Mouse (Mus musculus): ENCODE results near the gene Asb2. TPM values are rescaled to one million over a fixed set of nuclear protein-coding genes. Genes with fewer than 3 reads are reported as not detected.

Asb2 gene
- polyA plus RNA-seq (2015; fragmentation: Nextera tagmentation; extraction: Ambion mirVana) = 16.7 and 18.7 TPM in 2 replicates

- Histone ChIP-seq H3K27me3 (replicated peaks) (no peaks in the 10 kb centered on the region), H3K36me3 (no peaks in the 10 kb centered on the region), H3K4me1 (no peaks in the 10 kb centered on the region), H3K27ac (peak within 1 kb of the TSS; percentile 51; the same call in 1 of the 2 replicates), H3K9me3 (no peaks in the 10 kb centered on the region), H3K4me3 (replicated peaks) (peak within 1 kb of the TSS; percentile 10), H3K9ac (no peak within 1 kb of the TSS), H3K4me2 (peak within 1 kb of the TSS; percentile 9; the same call in 1 of the 2 replicates)
- WGBS = 51% methylated on average over 14 of the region's 14 CpGs
- ATAC-seq (ENCODE audit: insufficient read depth, low FRiP score, low read depth) = peak; percentile 40; the same call in 1 of the 2 replicates
Measured at GRCm38 (mm10) chr12:103355746-103356414, at the start of gene Asb2. Gene Asb2 (minus strand): TSS chr12:103356001.

GRCm38 (mm10) chr12:103404131-103404530 is 48.3 kb upstream of the Asb2 start:
- no peak overlapping the region for H3K27ac ChIP-seq
- H3K4me3 ChIP-seq (replicated peaks) = no peak overlapping the region
- peaks cover 30% of the 10 kb centered on the region for H3K36me3 ChIP-seq
- H3K4me1 ChIP-seq = no peaks in the 10 kb centered on the region
- no peak overlapping the region for H3K4me2 ChIP-seq
- no peaks in the 10 kb centered on the region for H3K27me3 ChIP-seq (replicated peaks)
- no peak overlapping the region for H3K9ac ChIP-seq
- no peaks in the 10 kb centered on the region for H3K9me3 ChIP-seq
- no peak for ATAC-seq (ENCODE audit: insufficient read depth, low FRiP score, low read depth)
- WGBS = 86% methylated on average over 18 of the region's 18 CpGs

- no peaks in the 10 kb centered on the region for H3K9me3 ChIP-seq
- H3K9ac ChIP-seq = no peak overlapping the region
- no peak for ATAC-seq (ENCODE audit: insufficient read depth, low FRiP score, low read depth)
- no peaks in the 10 kb centered on the region for H3K27me3 ChIP-seq (replicated peaks)
- WGBS = 64% methylated on average over 7 of the region's 7 CpGs
- no peak overlapping the region for H3K4me2 ChIP-seq
- H3K4me3 ChIP-seq (replicated peaks) = no peak overlapping the region
- no peaks in the 10 kb centered on the region for H3K4me1 ChIP-seq
- no peaks in the 10 kb centered on the region for H3K36me3 ChIP-seq
- H3K27ac ChIP-seq = no peak overlapping the region
Measured at GRCm38 (mm10) chr12:103396751-103397150, 41.0 kb upstream of the Asb2 start.

- Histone ChIP-seq H3K4me1 (no peaks in the 10 kb centered on the region), H3K4me2 (no peak overlapping the region), H3K9ac (no peak overlapping the region), H3K27me3 (replicated peaks) (no peaks in the 10 kb centered on the region), H3K36me3 (no peaks in the 10 kb centered on the region), H3K27ac (no peak overlapping the region), H3K9me3 (no peaks in the 10 kb centered on the region), H3K4me3 (replicated peaks) (no peak overlapping the region)
- ATAC-seq (ENCODE audit: insufficient read depth, low FRiP score, low read depth) = no peak
- WGBS = 66% methylated on average over 12 of the region's 12 CpGs
Measured at GRCm38 (mm10) chr12:103395486-103396275, 39.9 kb upstream of the Asb2 start.

GRCm38 (mm10) chr12:103393528-103393927 is 37.7 kb upstream of the Asb2 start:
- no peaks in the 10 kb centered on the region for H3K4me1 ChIP-seq
- H3K27ac ChIP-seq = no peak overlapping the region
- no peaks in the 10 kb centered on the region for H3K27me3 ChIP-seq (replicated peaks)
- H3K4me2 ChIP-seq = no peak overlapping the region
- H3K36me3 ChIP-seq = no peaks in the 10 kb centered on the region
- no peak overlapping the region for H3K9ac ChIP-seq
- H3K9me3 ChIP-seq = no peaks in the 10 kb centered on the region
- WGBS = 28% methylated on average over 6 of the region's 6 CpGs
- H3K4me3 ChIP-seq (replicated peaks) = no peak overlapping the region
- peak; percentile 85 for ATAC-seq (ENCODE audit: insufficient read depth, low FRiP score, low read depth)

GRCm38 (mm10) chr12:103391098-103391497 is 35.3 kb upstream of the Asb2 start:
- ATAC-seq (ENCODE audit: insufficient read depth, low FRiP score, low read depth) = no peak
- Histone ChIP-seq H3K4me2 (no peak overlapping the region), H3K36me3 (no peaks in the 10 kb centered on the region), H3K9ac (no peak overlapping the region), H3K4me1 (no peaks in the 10 kb centered on the region), H3K9me3 (no peaks in the 10 kb centered on the region), H3K27me3 (replicated peaks) (no peaks in the 10 kb centered on the region), H3K27ac (no peak overlapping the region), H3K4me3 (replicated peaks) (no peak overlapping the region)
- 60% methylated on average over 7 of the region's 7 CpGs for WGBS

GRCm38 (mm10) chr12:103389982-103390381 is 34.2 kb upstream of the Asb2 start:
- Histone ChIP-seq H3K4me3 (replicated peaks) (peak overlapping the region; percentile 78; the same call in 1 of the 2 replicates), H3K27me3 (replicated peaks) (no peaks in the 10 kb centered on the region), H3K4me2 (no peak overlapping the region; the same call in 1 of the 2 replicates), H3K36me3 (no peaks in the 10 kb centered on the region), H3K9me3 (no peaks in the 10 kb centered on the region), H3K27ac (no peak overlapping the region), H3K9ac (no peak overlapping the region), H3K4me1 (no peaks in the 10 kb centered on the region)
- WGBS = 66% methylated on average over 4 of the region's 4 CpGs
- ATAC-seq (ENCODE audit: insufficient read depth, low FRiP score, low read depth) = no peak

- Histone ChIP-seq H3K36me3 (no peaks in the 10 kb centered on the region), H3K4me2 (peak overlapping the region; percentile 92), H3K27me3 (replicated peaks) (no peaks in the 10 kb centered on the region), H3K4me1 (no peaks in the 10 kb centered on the region), H3K9me3 (no peaks in the 10 kb centered on the region), H3K9ac (peak overlapping the region; percentile 66), H3K4me3 (replicated peaks) (peak overlapping the region; percentile 78), H3K27ac (no peak overlapping the region)
- WGBS = 54% methylated on average over 2 of the region's 2 CpGs
- no peak for ATAC-seq (ENCODE audit: insufficient read depth, low FRiP score, low read depth)
Measured at GRCm38 (mm10) chr12:103389348-103389727, 33.5 kb upstream of the Asb2 start.

- H3K36me3 ChIP-seq = no peaks in the 10 kb centered on the region
- H3K4me3 ChIP-seq (replicated peaks) = peak within 1 kb of the TSS; percentile 78
- ATAC-seq (ENCODE audit: insufficient read depth, low FRiP score, low read depth) = peak; percentile 98
- peak within 1 kb of the TSS; percentile 92 for H3K4me2 ChIP-seq
- no peak within 1 kb of the TSS for H3K27ac ChIP-seq
- no peaks in the 10 kb centered on the region for H3K27me3 ChIP-seq (replicated peaks)
- under 1% methylated on average over 58 of the region's 58 CpGs for WGBS
- H3K9ac ChIP-seq = peak within 1 kb of the TSS; percentile 66
- no peaks in the 10 kb centered on the region for H3K9me3 ChIP-seq
- H3K4me1 ChIP-seq = no peaks in the 10 kb centered on the region
Measured at GRCm38 (mm10) chr12:103388505-103389347, 32.9 kb upstream of the Asb2 start, which contains the start of gene Otub2. Gene Otub2 (plus strand): TSS chr12:103388682.

- Histone ChIP-seq H3K4me3 (replicated peaks) (no peak overlapping the region), H3K27me3 (replicated peaks) (no peaks in the 10 kb centered on the region), H3K36me3 (no peaks in the 10 kb centered on the region), H3K4me2 (no peak overlapping the region), H3K4me1 (no peaks in the 10 kb centered on the region), H3K27ac (no peak overlapping the region), H3K9ac (no peak overlapping the region), H3K9me3 (no peaks in the 10 kb centered on the region)
- WGBS = 75% methylated on average over 4 of the region's 4 CpGs
- no peak for ATAC-seq (ENCODE audit: insufficient read depth, low FRiP score, low read depth)
Measured at GRCm38 (mm10) chr12:103380226-103380625, 24.4 kb upstream of the Asb2 start.

- 63% methylated on average over 4 of the region's 4 CpGs for WGBS
- no peak for ATAC-seq (ENCODE audit: insufficient read depth, low FRiP score, low read depth)
- H3K27me3 ChIP-seq (replicated peaks) = no peaks in the 10 kb centered on the region
- H3K4me3 ChIP-seq (replicated peaks) = no peak overlapping the region
- no peak overlapping the region for H3K4me2 ChIP-seq
- H3K27ac ChIP-seq = no peak overlapping the region
- no peaks in the 10 kb centered on the region for H3K36me3 ChIP-seq
- no peaks in the 10 kb centered on the region for H3K4me1 ChIP-seq
- no peak overlapping the region for H3K9ac ChIP-seq
- H3K9me3 ChIP-seq = no peaks in the 10 kb centered on the region
Measured at GRCm38 (mm10) chr12:103376774-103377173, 21.0 kb upstream of the Asb2 start.

Measured in stomach, embryonic 15.5 days (tissue).